Mouse (Mus musculus) hindlimb bud, embryonic 11.5 days (tissue): Measurements from ENCODE around the gene B130006D01Rik.

ENCODE experiments used
- DNase-seq: peaks from one replicate; pipeline ENCODE4 v3.0.0-alpha.2; 2012; ENCODE audit warnings: low read depth, low spot score; ENCODE audit errors: extremely low spot score

B130006D01Rik gene

DNA sequence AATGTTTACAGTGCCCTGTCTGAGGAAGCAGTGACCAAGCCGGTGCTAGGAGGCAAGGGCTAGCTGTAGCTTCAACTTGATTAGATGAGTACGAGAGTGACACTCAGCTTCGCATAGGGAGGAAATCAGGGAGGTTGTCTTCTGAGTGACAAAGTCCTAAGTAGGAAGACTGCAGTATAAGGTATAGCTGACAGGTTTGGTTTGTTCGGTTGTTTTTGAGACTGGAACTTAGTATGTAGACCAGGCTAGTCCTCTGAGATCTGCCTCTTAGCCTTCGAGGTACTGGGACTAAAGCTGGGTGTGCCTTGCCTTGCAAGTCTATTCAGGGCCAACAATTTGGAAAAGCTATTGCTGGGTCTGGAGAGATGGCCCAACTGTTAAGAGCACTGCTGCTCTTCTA, at the start of gene B130006D01Rik:
TSS of gene B130006D01Rik (plus strand) at position 301 of the 400 bp plus-strand sequence.
- no peak for DNase-seq

DNA sequence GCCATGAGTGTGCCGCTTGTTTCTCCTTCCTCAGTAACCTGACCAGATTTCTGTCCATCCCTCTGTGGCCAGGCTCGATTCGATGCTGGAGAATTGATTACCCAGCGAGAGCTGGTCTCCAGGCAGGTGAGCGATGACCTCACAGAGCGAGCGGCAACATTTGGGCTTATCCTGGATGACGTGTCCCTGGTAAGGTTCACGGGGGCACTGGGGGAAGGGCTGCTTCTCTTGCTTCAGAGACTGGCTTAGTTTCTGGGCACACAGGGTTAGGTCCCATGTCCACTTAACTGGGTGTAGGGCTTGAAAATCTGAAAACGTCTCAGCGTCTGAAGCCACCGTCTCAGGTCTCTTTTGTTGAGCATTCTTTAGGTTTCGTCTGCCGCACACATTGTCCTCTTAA, 47.9 kb upstream of the B130006D01Rik start:
- no peak for DNase-seq

DNA sequence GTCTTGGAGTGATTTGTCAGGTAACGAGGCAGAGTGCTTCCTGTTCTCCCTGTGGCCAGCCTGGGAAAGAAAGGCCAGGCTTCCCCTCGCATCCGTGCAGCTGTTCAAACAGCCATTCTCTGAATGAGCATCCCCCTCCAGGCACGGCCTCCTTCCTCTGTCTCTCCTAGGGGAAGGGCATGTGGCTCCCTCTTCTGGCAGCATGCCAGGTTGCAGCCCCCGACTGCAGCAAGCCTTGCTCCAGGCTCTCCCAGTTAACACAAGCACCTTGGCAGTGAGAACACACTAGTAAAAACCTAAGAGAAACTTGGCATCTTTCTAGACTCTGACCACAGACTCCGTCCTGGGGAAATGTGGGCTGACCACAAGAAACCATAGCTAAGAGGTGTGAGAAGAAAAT, 47.1 kb upstream of the B130006D01Rik start:
- DNase-seq = peak; percentile 58

DNA sequence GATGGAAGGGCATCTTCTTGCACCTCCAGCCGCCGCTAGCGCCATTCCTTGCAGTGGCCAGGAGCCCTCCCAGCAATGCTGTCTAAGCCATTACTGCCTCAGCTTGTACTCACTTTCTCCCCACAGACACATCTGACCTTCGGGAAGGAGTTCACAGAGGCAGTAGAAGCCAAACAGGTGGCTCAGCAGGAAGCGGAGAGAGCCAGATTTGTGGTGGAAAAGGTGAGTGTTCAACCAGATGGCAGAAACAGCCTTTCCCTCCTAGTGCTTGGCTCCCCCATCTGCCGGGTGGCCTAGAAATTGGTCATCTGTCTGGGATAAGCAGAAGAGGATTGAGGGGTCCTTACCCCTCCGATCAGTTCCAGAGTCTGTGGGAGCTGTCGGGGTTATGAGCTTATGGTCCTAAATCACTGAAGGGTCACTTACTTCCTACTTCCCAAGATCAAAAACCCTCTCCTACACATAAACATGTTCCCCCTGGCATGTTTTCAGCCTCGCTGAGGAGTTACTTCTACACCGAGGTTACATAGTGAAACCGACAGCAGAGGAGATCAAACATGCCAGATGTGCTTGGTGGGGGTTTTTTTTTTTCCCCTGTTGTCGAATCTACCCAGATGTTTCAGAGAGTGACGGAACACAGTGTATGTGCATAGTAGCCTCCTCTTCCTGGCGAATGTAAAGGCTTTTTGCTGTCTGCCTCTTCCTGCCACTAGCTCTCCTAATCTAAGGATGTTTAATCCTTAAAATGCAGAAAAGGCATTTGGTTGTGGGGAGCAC, 45.3 kb upstream of the B130006D01Rik start:
- no peak for DNase-seq

DNA sequence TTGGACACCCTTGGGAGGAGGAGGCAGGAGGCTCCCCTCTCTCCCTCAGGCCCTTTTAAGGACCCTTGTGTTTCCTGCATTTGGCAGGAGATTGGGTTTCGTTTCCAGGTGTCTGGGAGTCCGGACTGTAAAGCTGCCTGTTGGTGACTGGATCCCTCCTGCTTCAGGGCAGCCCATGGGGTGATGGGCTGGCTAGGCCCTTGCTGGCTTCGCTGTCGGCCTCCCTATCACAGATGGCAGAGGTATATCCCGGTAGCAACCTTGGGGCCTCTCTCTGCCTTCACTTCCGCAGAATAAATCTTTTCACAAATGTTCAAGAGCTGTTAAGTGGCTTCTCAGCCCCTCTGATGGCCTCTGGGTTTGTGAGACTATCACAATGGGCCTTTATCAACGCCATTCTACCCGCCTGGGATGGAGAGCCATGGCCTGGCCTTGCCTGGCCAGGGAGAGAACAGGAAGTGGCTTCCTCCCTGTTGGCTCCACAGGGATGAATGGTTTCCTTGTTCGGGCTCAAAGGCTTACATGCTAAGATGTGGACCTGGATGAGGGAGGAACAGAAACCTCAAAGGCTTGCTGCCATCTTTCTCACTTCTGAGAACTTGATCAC, 41.3 kb upstream of the B130006D01Rik start:
- peak; percentile 14 for DNase-seq

DNA sequence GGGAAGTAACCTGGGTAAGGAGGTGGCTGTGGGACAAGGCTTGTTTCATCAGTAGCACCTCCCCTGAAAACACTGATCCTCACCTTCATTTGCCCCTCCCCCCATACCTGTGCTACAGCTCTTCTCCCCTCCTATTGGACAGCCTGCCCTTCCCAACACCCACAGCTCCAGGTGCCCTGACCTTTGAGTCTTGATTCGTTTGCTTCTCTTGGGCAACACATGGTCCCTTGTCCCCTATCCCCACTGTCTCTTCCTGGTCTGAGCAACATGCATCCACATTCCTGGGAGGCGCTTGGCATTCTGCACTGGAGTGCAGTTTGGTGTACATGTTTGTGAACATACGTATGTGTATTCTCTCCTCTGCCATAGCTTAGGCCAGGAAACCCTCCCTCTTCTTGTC, 40.4 kb upstream of the B130006D01Rik start:
- DNase-seq = no peak

DNA sequence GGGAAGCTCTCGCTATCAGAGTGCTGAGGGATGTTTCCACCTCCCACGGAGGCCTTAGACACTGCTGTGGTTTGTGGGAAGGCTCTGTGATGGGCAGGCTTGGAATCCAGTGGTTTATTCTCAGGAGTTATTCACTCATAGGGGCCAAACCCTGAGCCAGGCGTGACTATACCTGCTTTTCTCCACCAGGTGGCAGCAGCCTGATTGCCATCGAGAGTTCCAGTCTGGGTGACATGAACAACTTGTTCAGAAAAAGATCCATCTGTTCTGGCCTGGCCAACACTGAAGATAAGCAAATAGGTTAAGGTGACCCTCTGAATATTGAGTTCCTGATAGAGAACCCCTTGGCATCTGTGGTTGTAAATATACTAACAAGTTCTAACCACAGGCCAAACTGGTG, 37.4 kb upstream of the B130006D01Rik start:
- DNase-seq = no peak

DNA sequence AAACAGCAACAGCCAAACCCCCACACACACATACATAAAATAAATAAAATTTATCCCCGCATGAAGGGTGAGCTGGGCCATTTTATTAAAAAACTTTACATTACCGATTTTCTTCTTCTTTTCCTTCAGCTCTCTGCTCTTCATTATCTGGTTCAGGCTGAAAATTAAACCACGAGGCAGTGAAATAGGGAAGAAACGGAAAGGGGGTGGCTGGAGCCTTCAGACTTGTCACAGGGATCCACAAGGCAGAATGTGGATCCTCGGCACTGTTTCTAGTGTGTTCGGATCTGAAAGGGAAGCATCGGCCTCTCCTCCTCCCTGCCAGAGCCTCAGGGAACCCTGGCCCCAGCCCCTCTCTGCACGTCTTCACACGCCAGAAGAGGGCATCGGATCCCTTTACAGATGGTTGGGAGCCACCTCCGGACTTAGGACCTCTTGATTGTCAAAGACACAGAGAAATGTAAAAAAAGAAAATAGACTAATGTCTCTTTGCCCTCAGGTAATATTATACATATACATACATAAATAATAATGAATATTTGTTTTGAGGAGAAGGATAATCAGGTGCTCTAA, 36.2 kb upstream of the B130006D01Rik start:
- no peak for DNase-seq

DNA sequence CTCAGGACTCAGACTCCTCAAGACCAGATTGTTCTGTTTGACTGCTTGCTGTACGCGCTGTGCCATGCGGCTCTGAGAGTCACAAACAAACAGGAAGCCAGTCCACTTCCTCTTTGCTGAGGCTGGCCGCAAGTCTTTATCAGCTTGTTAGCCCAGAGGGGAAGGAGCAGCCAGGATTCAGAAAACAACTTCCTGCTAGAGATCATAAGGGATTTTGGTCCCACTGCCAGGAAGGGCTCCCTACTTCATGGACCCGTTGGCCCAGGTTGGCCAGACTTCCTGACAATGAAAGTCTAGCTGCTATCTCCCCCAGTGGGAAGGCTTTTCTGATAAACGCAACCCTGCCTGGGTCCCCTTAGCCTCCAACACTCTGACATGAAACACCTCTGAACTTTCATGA, 34.9 kb upstream of the B130006D01Rik start:
- DNase-seq = no peak

DNA sequence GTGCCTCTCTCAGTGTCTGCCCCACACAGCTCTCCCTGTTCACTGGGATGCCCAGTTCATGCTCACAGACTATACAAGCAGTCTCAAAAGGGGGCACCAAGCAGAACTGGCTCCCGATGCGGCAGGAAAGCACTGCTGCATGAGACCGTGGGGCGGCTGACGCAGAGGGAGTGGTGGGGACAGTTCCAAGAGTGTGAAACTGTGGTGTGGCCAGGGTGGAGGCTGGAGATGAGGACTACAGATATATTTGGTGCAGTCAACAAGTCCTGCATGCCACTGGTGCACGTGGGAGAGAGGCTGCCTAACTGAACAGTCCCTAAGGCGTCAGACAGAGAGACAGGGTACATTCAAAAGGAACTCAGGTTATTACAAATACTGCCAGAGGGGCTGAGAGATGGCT, 34.4 kb upstream of the B130006D01Rik start:
- DNase-seq = no peak

DNA sequence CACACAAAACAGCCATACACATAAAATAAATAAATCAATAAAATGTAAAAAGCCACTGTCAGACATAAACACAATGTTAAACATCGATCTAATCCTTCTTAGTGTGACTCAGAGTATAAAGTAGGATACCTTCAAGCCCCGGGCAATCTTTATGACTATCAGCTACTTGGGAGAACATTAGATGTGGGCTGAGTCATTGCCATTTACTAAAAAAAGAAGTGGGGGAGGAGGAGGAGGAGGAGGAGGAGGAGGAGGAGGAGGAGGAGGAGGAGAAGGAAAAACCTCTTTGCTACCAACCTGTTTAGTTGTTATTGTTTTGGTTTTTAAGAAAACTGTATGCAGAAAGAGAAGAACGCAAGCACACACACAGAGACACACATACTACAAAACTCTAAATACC, 33.8 kb upstream of the B130006D01Rik start:
- no peak for DNase-seq

DNA sequence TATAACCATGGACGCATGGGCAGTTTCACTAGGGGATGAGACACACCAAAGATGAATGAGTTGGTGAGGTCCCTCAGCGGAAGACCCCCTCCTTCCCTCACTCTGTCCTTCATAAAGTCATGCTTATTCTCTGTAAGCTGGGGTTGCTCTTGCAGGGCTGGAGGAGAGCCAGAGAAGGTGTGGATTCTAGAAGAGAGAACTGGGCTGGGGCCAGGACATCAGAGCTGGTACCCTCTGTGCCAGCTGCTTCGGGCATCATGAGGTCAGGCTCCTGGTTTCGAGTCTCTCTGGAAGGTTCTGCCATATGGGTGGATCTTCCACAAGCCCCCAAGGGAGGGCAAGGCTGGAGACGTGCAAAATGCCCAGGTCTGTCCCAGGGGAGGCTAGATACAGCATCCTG, 24.8 kb upstream of the B130006D01Rik start:
- DNase-seq = no peak

DNA sequence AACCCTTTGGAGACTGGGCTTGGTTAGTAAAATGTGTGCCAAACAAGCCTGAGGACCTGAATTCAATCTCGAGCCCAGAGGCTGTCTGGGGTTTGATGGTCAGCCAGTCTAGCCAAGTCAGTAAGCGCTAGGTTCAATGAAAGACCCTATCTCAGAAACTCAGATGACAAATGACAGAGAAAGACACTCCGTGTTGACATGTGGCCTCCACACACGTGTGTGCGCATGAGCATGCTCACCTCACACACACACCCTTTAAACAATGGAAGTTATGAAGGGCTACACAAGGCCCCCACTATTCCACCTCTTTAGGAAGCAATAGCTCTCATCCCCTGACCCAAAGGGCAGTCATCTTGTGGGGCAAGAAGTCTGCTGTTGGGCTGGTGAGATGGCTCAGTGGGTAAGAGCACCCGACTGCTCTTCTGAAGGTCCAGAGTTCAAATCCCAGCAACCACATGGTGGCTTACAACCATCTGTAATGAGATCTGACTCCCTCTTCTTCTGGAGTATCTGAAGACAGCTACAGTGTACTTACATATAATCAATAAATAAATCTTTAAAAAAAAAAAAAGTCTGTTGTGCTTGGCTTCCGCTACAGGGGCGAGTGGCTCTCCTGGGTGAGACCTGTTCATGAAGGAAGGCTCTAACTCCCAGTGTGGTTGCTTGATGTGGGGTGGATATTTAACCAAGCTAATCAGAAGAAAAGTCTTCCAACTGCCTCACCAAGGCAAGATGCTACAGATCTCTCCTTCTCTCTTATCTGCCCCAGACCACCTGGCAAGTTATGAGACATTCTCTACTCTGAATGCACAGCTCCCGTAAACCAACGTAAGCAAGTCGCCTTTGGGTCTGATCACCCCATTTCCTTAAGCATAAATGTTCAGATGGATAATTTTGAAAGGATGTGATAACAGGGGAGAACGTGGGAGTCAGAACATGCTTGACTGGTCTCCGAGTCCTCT, 22.3 kb upstream of the B130006D01Rik start:
- no peak for DNase-seq

DNA sequence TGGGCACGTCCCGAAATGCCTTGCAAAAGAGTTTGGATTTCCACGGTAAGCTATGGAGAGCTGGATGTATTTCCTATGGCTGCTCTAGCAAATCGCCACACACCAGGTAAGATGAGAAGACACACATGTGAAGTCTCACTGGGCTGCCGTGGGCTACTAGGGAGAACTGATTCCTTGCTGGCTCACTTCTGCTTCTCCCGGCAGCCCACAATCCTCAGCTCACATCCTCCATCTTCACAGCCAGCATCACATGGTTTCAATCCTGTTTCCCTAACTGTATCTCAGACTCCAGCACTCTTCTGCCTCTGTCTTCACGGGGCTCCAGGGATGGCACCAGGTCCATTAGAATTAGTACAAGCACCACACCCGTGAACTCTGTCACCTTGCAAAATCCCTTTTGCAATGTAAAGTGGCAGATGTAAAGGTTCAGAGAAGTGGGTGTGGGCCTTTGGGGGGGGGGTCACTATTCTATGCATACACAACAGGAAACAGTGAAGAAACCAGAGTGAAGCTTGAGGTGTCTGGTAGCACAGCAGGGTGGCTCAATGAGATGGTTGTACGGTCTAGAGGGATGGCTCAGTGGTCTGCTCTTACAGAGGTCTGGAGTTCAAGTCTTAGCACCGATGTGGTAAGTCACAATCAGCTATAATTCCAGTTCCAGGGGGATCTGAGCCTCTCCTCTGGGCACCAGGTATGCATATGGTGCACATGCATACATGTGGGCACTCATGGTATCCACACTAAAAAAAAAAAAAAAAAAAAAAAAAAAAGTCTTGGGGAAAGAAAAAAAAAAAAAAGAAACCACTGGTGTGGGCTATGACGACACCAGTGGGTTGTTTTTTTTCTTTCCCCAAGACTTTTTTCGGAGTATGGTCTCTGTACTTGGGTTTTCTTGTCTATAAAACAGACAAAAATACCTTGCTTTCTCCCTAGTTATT, 19.1 kb upstream of the B130006D01Rik start:
- DNase-seq = no peak

DNA sequence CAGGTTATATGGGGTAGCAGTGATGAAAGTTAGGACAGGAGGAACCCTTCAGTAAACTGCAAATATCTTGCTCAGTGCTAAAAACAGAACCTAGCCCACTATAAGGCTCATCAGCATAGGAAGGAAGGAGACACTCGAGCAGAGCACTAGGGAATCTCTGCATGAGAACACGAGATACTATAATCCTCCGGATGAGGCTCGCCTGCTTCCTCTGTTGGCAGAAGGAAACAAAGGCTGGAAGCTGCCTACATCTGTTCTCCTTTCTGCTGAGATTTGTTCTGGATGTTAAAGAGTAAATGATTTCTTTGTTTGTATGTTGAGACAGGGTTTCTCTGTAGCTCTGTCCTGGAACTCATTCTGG, 18.4 kb upstream of the B130006D01Rik start:
- no peak for DNase-seq

DNA sequence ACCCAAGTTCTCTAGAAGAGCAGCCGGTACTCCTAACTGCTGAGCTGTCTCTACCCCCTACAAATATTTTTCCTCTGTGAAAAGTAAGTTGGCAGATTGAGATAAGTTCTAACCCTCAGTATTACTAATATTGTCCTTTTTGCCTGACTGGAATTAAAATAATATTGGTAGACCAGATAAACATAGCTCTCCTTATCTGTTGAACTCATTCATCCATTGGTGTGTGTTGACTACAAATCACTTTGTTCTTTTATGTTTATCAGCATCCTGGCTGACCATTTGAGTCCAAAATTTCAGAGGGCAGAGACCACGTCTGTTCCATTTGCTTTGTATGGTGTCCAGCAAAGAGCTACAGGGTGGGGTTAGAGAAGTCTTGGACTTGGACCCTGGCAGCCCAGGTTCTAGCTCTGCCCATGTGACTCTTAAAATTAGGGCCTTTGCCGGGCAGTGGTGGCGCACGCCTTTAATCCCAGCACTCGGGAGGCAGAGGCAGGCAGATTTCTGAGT, 13.8 kb upstream of the B130006D01Rik start:
- no peak for DNase-seq

DNA sequence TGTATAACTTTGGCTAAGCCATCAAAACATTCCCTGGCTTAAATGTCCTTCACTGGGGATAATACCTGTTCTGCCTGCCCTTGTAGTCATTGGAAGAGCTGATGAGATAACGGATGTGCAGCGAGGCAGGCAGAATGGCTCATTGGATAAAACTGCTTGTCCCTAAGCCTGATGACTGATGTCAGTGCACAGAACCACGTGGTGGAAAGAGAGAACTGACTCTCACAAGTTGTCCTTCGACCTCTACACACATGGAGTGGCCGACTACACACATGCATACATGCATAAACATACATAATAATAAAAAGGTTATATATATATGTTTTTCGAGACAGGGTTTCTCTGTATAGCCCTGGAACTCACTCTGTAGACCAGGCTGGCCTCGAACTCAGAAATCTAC, 12.9 kb upstream of the B130006D01Rik start:
- no peak for DNase-seq

DNA sequence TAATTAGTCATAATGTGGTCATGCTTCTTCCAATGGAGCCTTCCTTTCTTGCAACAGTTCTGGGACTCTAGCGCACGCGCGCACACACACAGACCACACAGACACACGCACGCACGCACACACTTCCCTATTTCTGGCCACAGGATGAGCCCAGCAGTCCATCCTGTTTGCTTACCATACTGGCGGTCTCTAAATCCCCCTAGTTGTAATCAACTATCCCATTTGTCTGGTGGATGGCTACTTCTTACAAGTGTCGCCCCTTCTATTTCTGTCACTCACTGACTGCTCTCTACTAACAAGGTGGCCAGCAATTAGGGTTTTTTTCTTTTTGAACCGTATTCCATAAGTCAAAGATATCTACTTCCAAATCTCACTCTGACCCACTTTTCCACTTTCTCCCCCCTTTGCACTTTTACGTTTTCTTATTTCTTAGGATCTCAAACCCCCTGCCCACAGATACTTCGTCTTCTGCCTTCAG, 11.3 kb upstream of the B130006D01Rik start:
- DNase-seq = no peak

DNA sequence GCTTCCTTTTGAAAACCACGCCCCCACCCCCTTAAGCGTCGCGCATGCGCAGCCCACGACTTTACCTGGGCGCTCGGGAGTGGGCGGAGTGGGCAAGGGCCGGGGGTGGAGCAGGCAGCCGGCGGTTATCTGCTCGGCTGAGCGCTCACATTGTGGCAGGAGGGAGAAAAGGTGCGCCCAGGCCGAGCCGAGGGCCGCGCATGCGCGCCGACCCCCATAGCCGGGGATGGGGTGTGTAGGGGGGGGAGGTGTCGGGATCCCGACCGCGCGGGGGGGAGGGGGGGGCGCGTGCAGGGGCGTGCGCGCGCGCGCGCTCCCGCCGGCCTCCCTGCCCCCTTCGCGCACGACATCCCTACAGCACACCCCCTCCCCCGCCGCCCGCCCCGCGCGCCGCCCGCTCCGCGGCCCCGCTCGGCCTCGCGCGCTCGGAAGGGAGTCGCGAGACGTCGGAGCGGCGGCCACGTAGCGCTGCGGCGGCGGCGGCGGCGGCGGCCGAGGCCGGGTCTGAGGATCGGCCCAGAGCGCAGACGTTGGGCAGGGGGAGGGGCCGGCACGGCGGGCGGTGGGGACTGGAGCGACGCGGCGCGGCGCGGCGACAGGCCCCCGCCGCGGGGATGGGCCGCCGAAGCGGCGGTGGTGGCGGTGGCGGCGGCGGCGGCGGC, 10.7 kb upstream of the B130006D01Rik start, which contains the start of gene Zfp652:
TSS of gene Zfp652 (plus strand) at position 111 of the 662 bp plus-strand sequence.
- peak; percentile 57 for DNase-seq
